Mouse (Mus musculus): Measurements from ENCODE around the gene Ppp1ca. TPM values are rescaled to one million over a fixed set of nuclear protein-coding genes. Genes with fewer than 3 reads are reported as not detected.

The Ppp1ca gene
- polyA plus RNA-seq, 1 experiment from 2014 or later = 987 TPM

DNA sequence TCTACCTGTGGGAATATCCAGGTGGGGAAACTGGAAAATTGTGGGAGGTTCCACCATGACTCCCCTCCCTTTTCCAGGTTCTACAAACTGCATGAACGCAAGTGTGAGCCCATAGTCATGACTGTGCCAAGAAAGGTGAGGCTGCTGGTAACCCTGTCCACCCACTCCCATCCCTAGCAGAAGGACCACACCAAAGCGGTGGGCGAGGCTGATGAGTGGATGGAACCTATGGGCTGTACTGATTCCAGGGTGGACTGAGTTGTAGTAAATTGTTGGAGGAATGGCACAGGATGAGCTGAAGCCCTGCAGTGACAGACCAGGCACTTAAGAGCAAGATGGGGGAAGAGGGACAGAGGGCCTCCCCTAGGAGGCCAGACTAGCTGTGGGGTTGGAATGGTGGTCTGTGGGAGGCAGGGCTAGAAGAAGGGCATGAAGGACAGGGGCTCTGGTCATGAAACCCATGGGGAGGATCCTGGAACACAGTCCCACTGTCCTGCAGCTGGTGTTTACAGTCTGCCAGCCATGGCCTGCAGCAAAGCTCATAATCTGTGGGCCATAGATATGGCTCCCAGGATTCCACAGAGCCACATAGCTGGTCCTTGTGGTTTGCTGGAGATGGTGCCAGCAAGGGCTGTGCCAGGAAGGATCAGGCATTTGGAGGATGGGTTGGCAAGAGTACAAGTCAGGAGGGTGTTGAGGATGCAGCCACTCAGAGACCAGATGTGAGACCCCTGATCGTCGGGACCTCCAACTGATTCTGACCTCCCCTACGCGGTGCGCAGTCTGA is 39.2 kb upstream of the Ppp1ca start:
- no peak overlapping the region for H3K4me3 ChIP-seq (ENCODE audit: low read length)
- H3K9ac ChIP-seq (ENCODE audit: low read depth, low read length) = peak overlapping the region; percentile 13; the same call in 1 of the 2 replicates
- no peaks in the 10 kb centered on the region for H3K27me3 ChIP-seq (ENCODE audit: control insufficient read depth, insufficient read depth, low read length)
- H3K4me2 ChIP-seq (replicated peaks; ENCODE audit: low read depth, low read length) = no peak overlapping the region
- H3K4me1 ChIP-seq (ENCODE audit: control insufficient read depth, insufficient read depth, low read length) = peaks cover 17% of the 10 kb centered on the region
- H3K9me3 ChIP-seq (ENCODE audit: control insufficient read depth, low read length) = no peaks in the 10 kb centered on the region
- no peak overlapping the region for H3K27ac ChIP-seq (ENCODE audit: low read depth, low read length)
- ATAC-seq (ENCODE audit: low FRiP score, low TSS enrichment) = no peak
- WGBS = 91% methylated on average over 8 of the region's 8 CpGs
- H3K36me3 ChIP-seq (ENCODE audit: control insufficient read depth, insufficient read depth, low read length) = peaks cover 48% of the 10 kb centered on the region

GRCm38 (mm10) chr19:4153232-4153654 is 38.6 kb upstream of the Ppp1ca start, which contains the start of gene Ptprcap:
Ptprcap (plus strand) TSS chr19:4153604.
- no peak for ATAC-seq (ENCODE audit: low FRiP score, low TSS enrichment)
- no peaks in the 10 kb centered on the region for H3K27me3 ChIP-seq (ENCODE audit: control insufficient read depth, insufficient read depth, low read length)
- H3K9ac ChIP-seq (ENCODE audit: low read depth, low read length) = peak within 1 kb of the TSS; percentile 13; the same call in 1 of the 2 replicates
- H3K27ac ChIP-seq (ENCODE audit: low read depth, low read length) = no peak within 1 kb of the TSS
- H3K9me3 ChIP-seq (ENCODE audit: control insufficient read depth, low read length) = no peaks in the 10 kb centered on the region
- peaks cover 12% of the 10 kb centered on the region; the same call in 1 of the 2 replicates for H3K4me1 ChIP-seq (ENCODE audit: control insufficient read depth, insufficient read depth, low read length)
- 85% methylated on average over 11 of the region's 11 CpGs for WGBS
- no peak within 1 kb of the TSS for H3K4me3 ChIP-seq (ENCODE audit: low read length)
- no peak within 1 kb of the TSS for H3K4me2 ChIP-seq (replicated peaks; ENCODE audit: low read depth, low read length)
- H3K36me3 ChIP-seq (ENCODE audit: control insufficient read depth, insufficient read depth, low read length) = peaks cover 54% of the 10 kb centered on the region

- Histone ChIP-seq H3K9ac (ENCODE audit: low read depth, low read length) (no peak overlapping the region), H3K4me3 (ENCODE audit: low read length) (no peak overlapping the region), H3K36me3 (ENCODE audit: control insufficient read depth, insufficient read depth, low read length) (peaks cover 68% of the 10 kb centered on the region), H3K9me3 (ENCODE audit: control insufficient read depth, low read length) (no peaks in the 10 kb centered on the region), H3K27ac (ENCODE audit: low read depth, low read length) (no peak overlapping the region), H3K4me2 (replicated peaks; ENCODE audit: low read depth, low read length) (no peak overlapping the region), H3K4me1 (ENCODE audit: control insufficient read depth, insufficient read depth, low read length) (peaks cover 5% of the 10 kb centered on the region; the same call in 1 of the 2 replicates), H3K27me3 (ENCODE audit: control insufficient read depth, insufficient read depth, low read length) (no peaks in the 10 kb centered on the region)
- ATAC-seq (ENCODE audit: low FRiP score, low TSS enrichment) = no peak
- WGBS = 80% methylated on average over 13 of the region's 13 CpGs
These were observed 37.2 kb upstream of the Ppp1ca start for GRCm38 (mm10) chr19:4154437-4155222.

DNA sequence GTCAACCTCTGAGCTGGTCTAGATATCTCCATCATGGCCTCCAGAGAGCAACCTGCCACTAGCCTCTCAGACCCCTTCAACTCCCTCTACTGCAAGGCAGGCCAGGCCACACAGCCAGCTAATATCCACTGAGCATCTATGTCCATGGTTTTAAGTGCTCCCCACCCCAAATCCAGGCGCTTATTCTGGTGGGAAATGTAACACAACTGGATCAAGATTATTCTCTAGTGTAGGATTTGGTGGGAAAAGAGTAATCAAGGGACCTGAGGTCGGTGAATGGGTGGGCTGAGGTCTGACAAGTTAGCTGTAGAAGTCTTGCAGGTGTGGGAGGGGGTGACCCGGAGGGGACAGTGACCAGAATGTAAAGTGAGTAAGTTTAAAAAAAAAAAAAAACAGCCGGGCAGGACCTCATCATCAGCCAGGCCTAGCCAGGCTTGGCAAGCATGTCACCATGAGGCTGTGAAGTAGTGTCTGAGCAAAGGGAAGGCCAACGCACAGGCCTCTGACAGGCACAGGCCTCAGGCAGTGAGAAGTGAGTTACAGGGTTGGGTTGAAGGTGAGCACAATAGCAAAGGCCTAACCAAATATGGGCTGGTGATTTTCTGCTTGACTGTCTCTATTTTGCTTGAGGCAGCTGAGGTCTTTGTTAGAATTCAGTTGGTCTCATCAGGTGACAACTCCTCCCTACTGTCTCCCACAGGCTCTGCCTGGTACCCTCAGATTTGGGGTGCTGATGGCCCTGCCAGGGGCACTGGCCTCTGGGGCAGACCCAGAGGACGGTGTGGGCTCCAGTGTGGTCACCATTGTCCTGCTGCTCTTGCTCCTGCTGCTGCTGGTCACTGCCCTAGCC is 36.4 kb upstream of the Ppp1ca start:
- Histone ChIP-seq H3K4me2 (replicated peaks; ENCODE audit: low read depth, low read length) (no peak overlapping the region), H3K9ac (ENCODE audit: low read depth, low read length) (no peak overlapping the region), H3K4me1 (ENCODE audit: control insufficient read depth, insufficient read depth, low read length) (0 out of 2 replicates have a peak, but pooled peaks cover 4% of the 10 kb centered on the region), H3K9me3 (ENCODE audit: control insufficient read depth, low read length) (no peaks in the 10 kb centered on the region), H3K27me3 (ENCODE audit: control insufficient read depth, insufficient read depth, low read length) (no peaks in the 10 kb centered on the region), H3K4me3 (ENCODE audit: low read length) (no peak overlapping the region), H3K27ac (ENCODE audit: low read depth, low read length) (peak overlapping the region; percentile 44), H3K36me3 (ENCODE audit: control insufficient read depth, insufficient read depth, low read length) (peaks cover 67% of the 10 kb centered on the region)
- WGBS = 48% methylated on average over 6 of the region's 6 CpGs
- peak; percentile 58 for ATAC-seq (ENCODE audit: low FRiP score, low TSS enrichment)

- H3K36me3 ChIP-seq (ENCODE audit: control insufficient read depth, insufficient read depth, low read length) = peaks cover 66% of the 10 kb centered on the region
- H3K4me1 ChIP-seq (ENCODE audit: control insufficient read depth, insufficient read depth, low read length) = 0 out of 2 replicates have a peak, but pooled peaks cover 4% of the 10 kb centered on the region
- H3K27ac ChIP-seq (ENCODE audit: low read depth, low read length) = peak overlapping the region; percentile 42; the same call in 1 of the 2 replicates
- 66% methylated on average over 20 of the region's 20 CpGs for WGBS
- H3K9me3 ChIP-seq (ENCODE audit: control insufficient read depth, low read length) = no peaks in the 10 kb centered on the region
- no peak overlapping the region for H3K4me2 ChIP-seq (replicated peaks; ENCODE audit: low read depth, low read length)
- no peak overlapping the region for H3K9ac ChIP-seq (ENCODE audit: low read depth, low read length)
- no peak; the same call in 1 of the 2 replicates for ATAC-seq (ENCODE audit: low FRiP score, low TSS enrichment)
- H3K27me3 ChIP-seq (ENCODE audit: control insufficient read depth, insufficient read depth, low read length) = no peaks in the 10 kb centered on the region
- no peak overlapping the region for H3K4me3 ChIP-seq (ENCODE audit: low read length)
These were observed 35.7 kb upstream of the Ppp1ca start for GRCm38 (mm10) chr19:4156073-4156579.

DNA sequence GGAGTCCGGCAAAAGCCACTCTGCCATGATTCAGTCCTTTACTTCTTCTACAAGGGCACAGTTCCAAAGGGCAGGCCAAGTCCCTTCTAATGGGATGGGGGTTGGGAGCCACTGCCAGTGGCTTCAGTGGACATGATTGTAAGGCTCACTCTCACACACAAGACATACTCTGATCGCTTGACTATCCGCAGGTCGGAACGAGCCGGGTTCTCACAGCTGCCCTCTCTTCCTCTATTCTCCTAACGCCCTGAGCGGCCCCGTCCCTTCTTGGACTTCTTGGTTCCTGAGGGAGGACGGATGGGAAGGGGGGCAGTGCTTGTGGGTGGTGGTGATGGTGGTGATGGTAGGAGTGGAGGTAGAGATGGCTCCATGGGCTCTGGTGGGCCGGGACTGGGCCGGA is 35.1 kb upstream of the Ppp1ca start:
- H3K9ac ChIP-seq (ENCODE audit: low read depth, low read length) = no peak overlapping the region
- 88% methylated on average over 12 of the region's 12 CpGs for WGBS
- H3K36me3 ChIP-seq (ENCODE audit: control insufficient read depth, insufficient read depth, low read length) = peaks cover 68% of the 10 kb centered on the region

GRCm38 (mm10) chr19:4159049-4159448 is 32.8 kb upstream of the Ppp1ca start:
- 96% methylated on average over 8 of the region's 8 CpGs for WGBS
- no peaks in the 10 kb centered on the region for H3K27me3 ChIP-seq (ENCODE audit: control insufficient read depth, insufficient read depth, low read length)
- H3K36me3 ChIP-seq (ENCODE audit: control insufficient read depth, insufficient read depth, low read length) = peaks cover 58% of the 10 kb centered on the region

More for the DNA sequence above, 35.1 kb upstream of the Ppp1ca start:
- Histone ChIP-seq H3K4me2 (replicated peaks; ENCODE audit: low read depth, low read length) (no peak overlapping the region), H3K27me3 (ENCODE audit: control insufficient read depth, insufficient read depth, low read length) (no peaks in the 10 kb centered on the region), H3K4me1 (ENCODE audit: control insufficient read depth, insufficient read depth, low read length) (0 out of 2 replicates have a peak, but pooled peaks cover 4% of the 10 kb centered on the region), H3K27ac (ENCODE audit: low read depth, low read length) (no peak overlapping the region), H3K4me3 (ENCODE audit: low read length) (no peak overlapping the region), H3K9me3 (ENCODE audit: control insufficient read depth, low read length) (no peaks in the 10 kb centered on the region)
- ATAC-seq (ENCODE audit: low FRiP score, low TSS enrichment) = no peak

More at GRCm38 (mm10) chr19:4159049-4159448, 32.8 kb upstream of the Ppp1ca start:
- no peak overlapping the region for H3K4me3 ChIP-seq (ENCODE audit: low read length)
- no peak overlapping the region for H3K4me2 ChIP-seq (replicated peaks; ENCODE audit: low read depth, low read length)
- no peak overlapping the region for H3K27ac ChIP-seq (ENCODE audit: low read depth, low read length)
- peaks cover 15% of the 10 kb centered on the region for H3K4me1 ChIP-seq (ENCODE audit: control insufficient read depth, insufficient read depth, low read length)
- no peak overlapping the region for H3K9ac ChIP-seq (ENCODE audit: low read depth, low read length)
- no peaks in the 10 kb centered on the region for H3K9me3 ChIP-seq (ENCODE audit: control insufficient read depth, low read length)
- ATAC-seq (ENCODE audit: low FRiP score, low TSS enrichment) = no peak
